Mouse (Mus musculus): ENCODE measurements at regions not wholly inside any gene's neighbourhood (a gene's known extent, or its start where the extent isn't known, plus 50 kb on each side); places are given as distances from the start of the nearest gene placed in this dataset.

- ATAC-seq (replicated peaks; ENCODE audit: low FRiP score, poor library complexity, severe bottlenecking) = no peak
These were observed 345.7 kb upstream of the Marcks start for GRCm38 (mm10) chr10:37484311-37485023.

GRCm38 (mm10) chr10:37483521-37483920, 344.8 kb upstream of the Marcks start:
- ATAC-seq (replicated peaks; ENCODE audit: low FRiP score, poor library complexity, severe bottlenecking) = no peak

- ATAC-seq (replicated peaks; ENCODE audit: low FRiP score, poor library complexity, severe bottlenecking) = no peak
These were observed 343.2 kb upstream of the Marcks start for GRCm38 (mm10) chr10:37481879-37482278.

GRCm38 (mm10) chr10:37480331-37480730, 341.6 kb upstream of the Marcks start:
- no peak for ATAC-seq (replicated peaks; ENCODE audit: low FRiP score, poor library complexity, severe bottlenecking)

DNA sequence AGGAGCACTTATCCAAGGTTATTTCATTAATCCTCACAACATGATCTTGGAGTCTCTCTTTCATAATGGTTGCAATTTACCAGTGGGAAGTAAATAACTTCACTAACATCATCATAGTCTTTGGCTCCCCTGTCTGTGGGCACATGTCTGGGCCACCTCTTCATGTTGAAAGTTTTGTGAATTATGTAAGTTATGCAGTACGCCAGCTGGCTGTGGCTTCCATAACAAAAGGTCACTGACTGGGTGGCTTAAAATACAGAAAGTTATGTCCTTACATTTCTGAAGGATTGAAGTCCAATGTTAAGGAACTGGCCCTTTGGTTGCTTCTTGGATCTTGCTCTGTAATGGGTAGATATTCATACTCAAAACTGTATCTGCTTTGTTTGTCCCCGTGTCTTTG, 339.4 kb upstream of the Marcks start:
- no peak for ATAC-seq (replicated peaks; ENCODE audit: low FRiP score, poor library complexity, severe bottlenecking)

GRCm38 (mm10) chr10:37473086-37473485, 334.4 kb upstream of the Marcks start:
- ATAC-seq (replicated peaks; ENCODE audit: low FRiP score, poor library complexity, severe bottlenecking) = no peak

DNA sequence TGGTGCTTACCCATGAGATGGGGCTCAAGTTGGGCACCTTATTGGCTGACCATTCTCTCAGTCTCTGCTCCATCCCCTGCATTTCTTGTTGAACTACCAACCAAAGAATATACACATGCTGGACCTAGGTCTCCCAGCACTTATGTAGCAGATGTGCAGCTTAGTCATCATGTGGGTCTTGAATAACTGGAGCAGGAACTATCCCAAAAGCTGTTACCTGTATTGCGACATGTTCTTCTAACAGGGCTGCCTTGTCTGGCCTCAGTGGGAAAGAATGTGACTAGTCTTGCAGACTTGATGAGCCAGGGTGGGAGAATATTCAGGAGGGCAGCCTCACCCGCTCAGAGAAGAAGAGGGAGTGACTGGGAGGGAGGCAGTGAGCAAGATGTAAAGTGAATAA, 318.7 kb upstream of the Marcks start:
- no peak for ATAC-seq (replicated peaks; ENCODE audit: low FRiP score, poor library complexity, severe bottlenecking)

GRCm38 (mm10) chr10:37449894-37450293, 311.2 kb upstream of the Marcks start:
- ATAC-seq (replicated peaks; ENCODE audit: low FRiP score, poor library complexity, severe bottlenecking) = no peak

DNA sequence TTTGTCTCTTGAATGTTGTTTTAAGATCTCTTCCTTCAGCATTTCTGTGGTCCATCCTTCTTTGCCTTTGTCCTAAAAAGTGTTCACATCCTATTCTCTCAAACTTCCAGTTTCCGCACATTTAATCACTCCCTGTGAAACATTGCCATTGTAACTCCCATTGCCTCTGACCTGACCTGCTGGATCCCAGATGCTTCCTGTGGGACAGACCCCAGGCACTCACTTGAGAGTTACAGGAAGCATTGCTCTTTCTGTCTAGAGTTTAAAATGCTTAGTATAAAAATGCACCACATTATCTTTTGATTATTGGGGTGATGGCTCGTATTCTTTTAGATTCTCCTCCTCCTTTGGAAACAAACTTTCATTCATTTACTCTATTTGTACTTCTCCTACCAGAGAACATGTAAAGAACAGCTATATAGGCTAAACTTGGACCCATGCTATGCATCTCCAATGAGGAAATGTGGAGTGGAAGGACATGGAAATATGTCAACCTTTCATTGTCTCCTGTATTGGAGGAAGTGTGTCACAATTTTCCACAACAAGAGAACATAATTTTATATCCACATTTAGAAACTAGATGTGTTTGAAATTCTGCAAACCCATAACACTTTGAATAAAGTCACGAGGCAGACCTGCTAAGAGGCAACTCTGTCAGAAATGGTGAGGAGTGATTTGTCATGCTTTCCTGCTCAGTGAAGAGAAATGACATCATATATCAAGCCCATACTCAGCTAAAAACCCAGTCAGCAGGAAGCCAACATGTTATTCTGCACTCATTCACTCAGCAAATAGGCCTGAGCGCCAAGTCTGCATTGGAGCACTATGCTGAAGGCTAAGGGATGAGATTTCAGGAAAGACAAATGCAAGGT, 308.8 kb upstream of the Marcks start:
- no peak for ATAC-seq (replicated peaks; ENCODE audit: low FRiP score, poor library complexity, severe bottlenecking)

- no peak for ATAC-seq (replicated peaks; ENCODE audit: low FRiP score, poor library complexity, severe bottlenecking)
These were observed 301.3 kb upstream of the Marcks start for GRCm38 (mm10) chr10:37439863-37440613.

DNA sequence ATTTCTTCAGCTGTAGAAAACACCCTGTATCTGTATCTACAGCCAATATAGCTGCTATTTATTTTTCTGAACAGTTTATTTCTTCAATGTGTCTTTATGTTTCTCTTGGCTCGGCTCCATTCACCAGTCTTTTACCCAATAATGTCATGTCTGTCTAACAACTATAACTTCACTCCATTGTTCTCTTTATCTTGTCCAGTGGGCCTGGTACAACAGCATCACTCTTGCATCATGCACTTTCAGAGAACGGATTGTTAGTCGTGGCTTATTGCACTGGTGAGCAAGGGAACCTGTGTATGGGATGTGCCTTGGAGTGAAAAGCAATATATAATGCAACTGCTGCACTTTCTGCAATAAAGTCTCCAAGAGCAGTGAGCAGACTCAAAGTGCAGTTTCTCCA, 299.6 kb upstream of the Marcks start:
- ATAC-seq (replicated peaks; ENCODE audit: low FRiP score, poor library complexity, severe bottlenecking) = no peak

- ATAC-seq (replicated peaks; ENCODE audit: low FRiP score, poor library complexity, severe bottlenecking) = no peak
These were observed 298.1 kb upstream of the Marcks start for GRCm38 (mm10) chr10:37436849-37437248.

- ATAC-seq (replicated peaks; ENCODE audit: low FRiP score, poor library complexity, severe bottlenecking) = no peak
These were observed 295.5 kb upstream of the Marcks start for GRCm38 (mm10) chr10:37434229-37434628.

- no peak for ATAC-seq (replicated peaks; ENCODE audit: low FRiP score, poor library complexity, severe bottlenecking)
These were observed 284.3 kb upstream of the Marcks start for GRCm38 (mm10) chr10:37423047-37423446.

GRCm38 (mm10) chr10:37422612-37423011, 283.9 kb upstream of the Marcks start:
- no peak for ATAC-seq (replicated peaks; ENCODE audit: low FRiP score, poor library complexity, severe bottlenecking)

DNA sequence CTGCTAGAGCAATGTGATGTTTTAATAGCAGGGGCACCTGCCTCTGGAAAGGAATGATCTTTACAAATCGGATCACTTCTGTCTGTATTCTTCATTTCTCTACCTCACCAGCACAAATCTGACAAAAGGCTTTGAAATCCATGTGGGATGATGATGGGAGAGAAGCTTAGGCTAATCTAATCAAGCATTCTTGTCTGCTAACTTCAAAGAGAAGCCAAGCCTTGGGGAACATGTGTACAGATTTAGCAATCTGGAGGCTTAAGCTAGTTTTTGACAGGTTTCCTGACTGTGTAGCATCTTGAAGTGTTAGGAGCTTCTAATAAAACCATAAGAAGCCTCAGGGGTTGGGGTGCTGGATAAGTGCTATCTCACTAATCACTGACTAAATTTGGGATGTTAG, 277.6 kb upstream of the Marcks start:
- ATAC-seq (replicated peaks; ENCODE audit: low FRiP score, poor library complexity, severe bottlenecking) = no peak

DNA sequence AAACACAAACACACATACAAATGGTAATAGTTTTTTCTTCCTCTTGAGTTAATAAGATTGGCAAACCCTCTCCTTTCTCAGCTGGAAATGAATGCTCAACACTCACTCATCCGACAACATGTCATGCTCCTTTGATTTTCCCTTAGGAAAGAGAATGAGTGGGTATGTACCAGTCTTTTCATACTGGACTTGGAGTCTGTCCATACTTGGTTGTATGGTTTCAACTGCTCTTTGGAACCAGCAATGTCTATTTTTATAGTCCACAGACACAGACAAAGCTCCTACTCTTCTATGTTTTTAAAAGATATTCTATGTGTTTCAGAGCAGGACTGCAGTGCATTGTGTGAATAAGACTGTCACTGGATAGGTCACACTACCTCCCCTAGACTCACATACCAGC, 273.7 kb upstream of the Marcks start:
- ATAC-seq (replicated peaks; ENCODE audit: low FRiP score, poor library complexity, severe bottlenecking) = no peak

DNA sequence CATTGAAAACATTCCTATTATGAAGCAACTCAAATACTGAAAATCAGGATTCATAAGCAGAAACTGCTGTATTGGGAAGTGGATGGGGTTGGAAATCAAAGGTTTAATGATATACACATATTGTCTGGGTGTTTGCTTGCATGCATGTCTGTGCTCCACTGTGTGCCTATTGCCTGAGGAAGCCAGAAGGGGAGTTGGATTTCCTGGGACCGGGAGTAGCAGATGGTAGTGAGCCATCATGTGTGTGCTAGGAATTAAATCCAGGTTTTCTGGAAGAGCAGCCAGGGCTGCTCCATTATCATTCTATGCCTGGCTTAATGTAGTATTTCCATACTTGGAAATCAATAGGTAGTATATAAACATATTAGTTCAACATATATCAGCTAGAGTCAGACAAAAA, 271.0 kb upstream of the Marcks start:
- ATAC-seq (replicated peaks; ENCODE audit: low FRiP score, poor library complexity, severe bottlenecking) = no peak

- ATAC-seq (replicated peaks; ENCODE audit: low FRiP score, poor library complexity, severe bottlenecking) = no peak
These were observed 268.8 kb upstream of the Marcks start for GRCm38 (mm10) chr10:37407487-37407886.

DNA sequence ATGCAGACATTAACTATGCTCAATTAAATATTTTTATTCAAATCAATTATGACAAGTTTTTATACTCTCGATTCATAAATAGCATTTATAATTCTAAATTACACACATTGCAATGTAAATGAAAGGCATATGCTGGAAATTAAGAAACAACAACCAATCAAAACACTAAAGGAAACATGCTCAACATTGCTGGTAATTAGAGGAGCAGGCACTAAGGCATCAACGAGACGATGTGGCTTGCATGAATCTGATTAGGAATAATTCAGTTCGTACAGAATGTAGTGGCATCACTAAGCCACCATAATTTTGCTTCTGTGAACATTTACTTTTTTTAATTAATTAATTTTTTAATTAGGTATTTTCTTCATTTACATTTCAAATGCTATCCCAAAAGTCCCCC, 266.2 kb upstream of the Marcks start:
- ATAC-seq (replicated peaks; ENCODE audit: low FRiP score, poor library complexity, severe bottlenecking) = no peak

GRCm38 (mm10) chr10:37404407-37404806, 265.7 kb upstream of the Marcks start:
- no peak for ATAC-seq (replicated peaks; ENCODE audit: low FRiP score, poor library complexity, severe bottlenecking)
